Mouse (Mus musculus) stomach, postnatal 0 days (tissue): ENCODE measurements around the gene Spryd3. TPM values are rescaled to one million over a fixed set of nuclear protein-coding genes. Genes with fewer than 3 reads are reported as not detected.

Experiments
- ATAC-seq: fragments of 200-750 bp; cut with Nextera tagmentation; 2 replicates; pipeline ENCODE4 v1.8.0; 2017; ENCODE audit not compliant: low FRiP score, low TSS enrichment
- DNase-seq: peaks from one replicate; pipeline ENCODE4 v3.0.0-alpha.2; 2016; ENCODE audit warnings: low spot score
- H3K27ac ChIP-seq: fragments of 300-500 bp; sonication (generic); replicated peaks from 2 replicates; pipeline ENCODE4 v1.5.1; 2014; ENCODE audit warnings: mild to moderate bottlenecking, control low read depth
- H3K27me3 ChIP-seq: fragments of 300-500 bp; sonication (generic); 2 replicates; pipeline ENCODE4 v1.6.1; 2014; ENCODE audit warnings: low read length; ENCODE audit not compliant: control insufficient read depth, insufficient read depth
- H3K36me3 ChIP-seq: fragments of 300-500 bp; sonication (generic); 2 replicates; pipeline ENCODE4 v1.6.1; 2014; ENCODE audit warnings: low read length, mixed read lengths; ENCODE audit not compliant: control insufficient read depth, insufficient read depth
- H3K4me1 ChIP-seq: fragments of 300-500 bp; sonication (generic); replicated peaks from 2 replicates; pipeline ENCODE4 v1.6.1; 2014; ENCODE audit warnings: antibody characterized with exemption; ENCODE audit not compliant: control insufficient read depth, insufficient read depth
- H3K4me2 ChIP-seq: fragments of 300-500 bp; sonication (generic); replicated peaks from 2 replicates; pipeline ENCODE4 v1.6.1; 2014; ENCODE audit warnings: low read depth, mild to moderate bottlenecking, control low read depth, moderate library complexity
- H3K4me3 ChIP-seq: fragments of 300-500 bp; sonication (generic); 2 replicates; pipeline ENCODE4 v1.5.1; 2014; ENCODE audit warnings: low read depth, low read length, control low read depth
- H3K9ac ChIP-seq: fragments of 300-500 bp; sonication (generic); 2 replicates; pipeline ENCODE4 v1.6.1; 2014; ENCODE audit warnings: mild to moderate bottlenecking, low read length, control low read depth, mixed read lengths
- H3K9me3 ChIP-seq: fragments of 300-500 bp; sonication (generic); 2 replicates; pipeline ENCODE4 v1.6.1; 2016; ENCODE audit warnings: low read length; ENCODE audit not compliant: control insufficient read depth
- CTCF ChIP-seq: IDR thresholded peaks from 2 replicates; pipeline ENCODE4 v1.5.1; 2016; ENCODE audit warnings: antibody characterized with exemption, low read depth, mild to moderate bottlenecking, moderate library complexity
- EP300 ChIP-seq: optimal IDR thresholded peaks from 2 replicates; pipeline ENCODE3; 2016; ENCODE audit warnings: antibody characterized with exemption
- WGBS: fragments of 180-500 bp; shearing (Covaris S2); extraction: QIAGEN DNeasy Blood & Tissue Kit; methylation state at CpG from one replicate; pipeline ENCODE4 v1.1.7; 2014; 5-methylcytosine and 5-hydroxymethylcytosine counted together
- polyA plus RNA-seq: library from polyadenylated mRNA; unstranded; fragments of >200 nt; fragmentation: Nextera tagmentation; extraction: Ambion mirVana; gene quantifications from 2 replicates; pipeline ENCODE4 v1.2.1, GENCODE M21; 2015

The Spryd3 gene
- polyA plus RNA-seq, 1 experiment from 2014 or later: 28.5 TPM

GRCm38 (mm10) chr15:102113674-102114073 is 22.4 kb downstream of the Spryd3 start:
- no peak for TF ChIP-seq EP300
- TF ChIP-seq CTCF: no peak
- Histone ChIP-seq H3K9me3 (no peaks in the 10 kb centered on the region), H3K4me2 (no peak overlapping the region), H3K27me3 (no peaks in the 10 kb centered on the region), H3K9ac (no peak overlapping the region), H3K4me3 (no peak overlapping the region), H3K36me3 (peaks cover 45% of the 10 kb centered on the region), H3K4me1 (peaks cover 3% of the 10 kb centered on the region; the same call in 1 of the 2 replicates), H3K27ac (no peak overlapping the region)
- DNase-seq (no peak), ATAC-seq (no peak)
- 79% methylated on average over 4 of the region's 4 CpGs for WGBS

- Histone ChIP-seq H3K9ac (no peak overlapping the region), H3K4me2 (no peak overlapping the region), H3K4me3 (no peak overlapping the region), H3K4me1 (peaks cover 3% of the 10 kb centered on the region; the same call in 1 of the 2 replicates), H3K27me3 (no peaks in the 10 kb centered on the region), H3K9me3 (no peaks in the 10 kb centered on the region), H3K36me3 (peaks cover 41% of the 10 kb centered on the region), H3K27ac (no peak overlapping the region)
- WGBS: 77% methylated on average over 8 of the region's 8 CpGs
- no peak for ATAC-seq
- no peak for DNase-seq
- TF ChIP-seq CTCF (no peak), EP300 (no peak)
These were observed 23.2 kb downstream of the Spryd3 start for GRCm38 (mm10) chr15:102112827-102113226.

GRCm38 (mm10) chr15:102112181-102112580 is 23.9 kb downstream of the Spryd3 start:
- ATAC-seq (no peak), DNase-seq (no peak)
- 89% methylated on average over 6 of the region's 6 CpGs for WGBS
- TF ChIP-seq EP300 (no peak), CTCF (no peak)
- H3K4me1 ChIP-seq: peaks cover 3% of the 10 kb centered on the region; the same call in 1 of the 2 replicates
- no peak overlapping the region for H3K9ac ChIP-seq
- no peak overlapping the region for H3K27ac ChIP-seq
- no peak overlapping the region for H3K4me2 ChIP-seq
- no peaks in the 10 kb centered on the region for H3K9me3 ChIP-seq
- no peaks in the 10 kb centered on the region for H3K27me3 ChIP-seq
- no peak overlapping the region for H3K4me3 ChIP-seq
- H3K36me3 ChIP-seq: peaks cover 44% of the 10 kb centered on the region

- Histone ChIP-seq H3K36me3 (peaks cover 40% of the 10 kb centered on the region), H3K9me3 (no peaks in the 10 kb centered on the region), H3K27ac (no peak overlapping the region), H3K27me3 (no peaks in the 10 kb centered on the region), H3K9ac (no peak overlapping the region), H3K4me2 (no peak overlapping the region), H3K4me3 (no peak overlapping the region), H3K4me1 (peaks cover 3% of the 10 kb centered on the region; the same call in 1 of the 2 replicates)
- no peak for TF ChIP-seq CTCF
- TF ChIP-seq EP300: no peak
- DNase-seq (no peak), ATAC-seq (no peak)
- WGBS: 89% methylated on average over 11 of the region's 11 CpGs
These were observed 24.6 kb downstream of the Spryd3 start for GRCm38 (mm10) chr15:102111495-102111829.

GRCm38 (mm10) chr15:102110701-102111494 is 25.1 kb downstream of the Spryd3 start:
- Histone ChIP-seq H3K4me1 (peaks cover 6% of the 10 kb centered on the region), H3K27ac (no peak overlapping the region), H3K9me3 (no peaks in the 10 kb centered on the region), H3K27me3 (no peaks in the 10 kb centered on the region), H3K9ac (no peak overlapping the region), H3K4me3 (no peak overlapping the region), H3K4me2 (no peak overlapping the region), H3K36me3 (peaks cover 40% of the 10 kb centered on the region)
- no peak for DNase-seq
- no peak for ATAC-seq
- WGBS: 81% methylated on average over 29 of the region's 29 CpGs
- TF ChIP-seq CTCF: no peak
- TF ChIP-seq EP300: no peak

GRCm38 (mm10) chr15:102110271-102110670 is 25.8 kb downstream of the Spryd3 start:
- ATAC-seq: no peak
- Histone ChIP-seq H3K4me1 (peaks cover 11% of the 10 kb centered on the region), H3K4me3 (no peak overlapping the region), H3K9me3 (no peaks in the 10 kb centered on the region), H3K27ac (no peak overlapping the region), H3K36me3 (peaks cover 34% of the 10 kb centered on the region), H3K4me2 (no peak overlapping the region), H3K27me3 (no peaks in the 10 kb centered on the region), H3K9ac (no peak overlapping the region)
- 91% methylated on average over 7 of the region's 7 CpGs for WGBS
- TF ChIP-seq EP300 (no peak), CTCF (no peak)
- no peak for DNase-seq
